Mouse (Mus musculus) forebrain, embryonic 10.5 days (tissue): ENCODE data around the gene Trp53bp2. TPM values are rescaled to one million over a fixed set of nuclear protein-coding genes. Genes with fewer than 3 reads are reported as not detected.

Source experiments
- DNase-seq: peaks from one replicate; pipeline ENCODE4 v3.0.0-alpha.2; 2017; ENCODE audit warnings: low spot score; ENCODE audit errors: extremely low spot score
- H3K27ac ChIP-seq: fragments of 300-500 bp; sonication (generic); 2 replicates; pipeline ENCODE4 v1.5.1; 2016; ENCODE audit warnings: mild to moderate bottlenecking
- H3K27me3 ChIP-seq: fragments of 300-500 bp; sonication (generic); 2 replicates; pipeline ENCODE4 v1.6.1; 2016; ENCODE audit warnings: mild to moderate bottlenecking; ENCODE audit not compliant: poor library complexity, severe bottlenecking
- H3K36me3 ChIP-seq: fragments of 300-500 bp; sonication (generic); replicated peaks from 2 replicates; pipeline ENCODE4 v1.6.1; 2016; ENCODE audit warnings: mild to moderate bottlenecking, moderate library complexity
- H3K4me1 ChIP-seq: fragments of 300-500 bp; sonication (generic); 2 replicates; pipeline ENCODE4 v1.6.1; 2016
- H3K4me3 ChIP-seq: fragments of 300-500 bp; sonication (generic); 2 replicates; pipeline ENCODE4 v1.5.1; 2016; ENCODE audit warnings: mild to moderate bottlenecking, moderate library complexity
- H3K9me3 ChIP-seq: fragments of 300-500 bp; sonication (generic); 2 replicates; pipeline ENCODE4 v1.6.1; 2016; ENCODE audit warnings: mild to moderate bottlenecking, moderate library complexity
- WGBS: fragments of 180-500 bp; shearing (Covaris S2); methylation state at CpG from one replicate; pipeline ENCODE4 v1.1.7; 2016; 5-methylcytosine and 5-hydroxymethylcytosine counted together
- polyA plus RNA-seq: library from polyadenylated mRNA; unstranded; fragments of >200 nt; fragmentation: Nextera tagmentation; extraction: Ambion mirVana; gene quantifications from 2 replicates; pipeline ENCODE4 v1.2.1, GENCODE M21; 2016

The Trp53bp2 gene
- polyA plus RNA-seq, 1 experiment from 2014 or later: 23.8 TPM

GRCm38 (mm10) chr1:182380683-182381082 is 28.3 kb upstream of the Trp53bp2 start:
- 93% methylated on average over 7 of the region's 7 CpGs for WGBS
- Histone ChIP-seq H3K36me3 (no peaks in the 10 kb centered on the region), H3K4me1 (peaks cover 13% of the 10 kb centered on the region), H3K4me3 (no peak overlapping the region), H3K9me3 (no peaks in the 10 kb centered on the region), H3K27ac (no peak overlapping the region), H3K27me3 (no peaks in the 10 kb centered on the region)
- no peak for DNase-seq

GRCm38 (mm10) chr1:182381327-182381726 is 27.6 kb upstream of the Trp53bp2 start:
- H3K36me3 ChIP-seq: no peaks in the 10 kb centered on the region
- DNase-seq: no peak
- peaks cover 13% of the 10 kb centered on the region for H3K4me1 ChIP-seq
- no peaks in the 10 kb centered on the region for H3K9me3 ChIP-seq
- WGBS: 77% methylated on average over 3 of the region's 3 CpGs
- no peak overlapping the region for H3K4me3 ChIP-seq
- H3K27me3 ChIP-seq: no peaks in the 10 kb centered on the region
- no peak overlapping the region for H3K27ac ChIP-seq

GRCm38 (mm10) chr1:182383096-182383495 is 25.9 kb upstream of the Trp53bp2 start:
- peaks cover 13% of the 10 kb centered on the region for H3K4me1 ChIP-seq
- no peak for DNase-seq
- 13% methylated on average over 9 of the region's 9 CpGs for WGBS

GRCm38 (mm10) chr1:182386449-182386848 is 22.5 kb upstream of the Trp53bp2 start:
- no peak for DNase-seq
- WGBS: 92% methylated on average over 8 of the region's 8 CpGs

More at GRCm38 (mm10) chr1:182383096-182383495, 25.9 kb upstream of the Trp53bp2 start:
- Histone ChIP-seq H3K4me3 (no peak overlapping the region), H3K36me3 (no peaks in the 10 kb centered on the region), H3K27ac (peak overlapping the region; percentile 35; the same call in 1 of the 2 replicates), H3K27me3 (no peaks in the 10 kb centered on the region), H3K9me3 (no peaks in the 10 kb centered on the region)

GRCm38 (mm10) chr1:182388729-182389128 is 20.2 kb upstream of the Trp53bp2 start:
- no peak for DNase-seq
- Histone ChIP-seq H3K4me3 (no peak overlapping the region), H3K36me3 (no peaks in the 10 kb centered on the region), H3K9me3 (no peaks in the 10 kb centered on the region), H3K4me1 (peaks cover under 1% of the 10 kb centered on the region; the same call in 1 of the 2 replicates), H3K27me3 (no peaks in the 10 kb centered on the region), H3K27ac (no peak overlapping the region)
- WGBS: 75% methylated on average over 4 of the region's 4 CpGs

More at GRCm38 (mm10) chr1:182386449-182386848, 22.5 kb upstream of the Trp53bp2 start:
- H3K4me3 ChIP-seq: no peak overlapping the region
- H3K4me1 ChIP-seq: peaks cover 13% of the 10 kb centered on the region
- H3K27me3 ChIP-seq: no peaks in the 10 kb centered on the region
- no peaks in the 10 kb centered on the region for H3K36me3 ChIP-seq
- no peaks in the 10 kb centered on the region for H3K9me3 ChIP-seq
- H3K27ac ChIP-seq: no peak overlapping the region

GRCm38 (mm10) chr1:182398171-182398570 is 10.8 kb upstream of the Trp53bp2 start:
- H3K36me3 ChIP-seq: no peaks in the 10 kb centered on the region
- no peak overlapping the region for H3K4me3 ChIP-seq
- H3K9me3 ChIP-seq: no peaks in the 10 kb centered on the region
- no peak overlapping the region for H3K27ac ChIP-seq
- DNase-seq: no peak
- 83% methylated on average over 8 of the region's 8 CpGs for WGBS
- H3K27me3 ChIP-seq: no peaks in the 10 kb centered on the region
- peaks cover 11% of the 10 kb centered on the region; the same call in 1 of the 2 replicates for H3K4me1 ChIP-seq

- peaks cover 12% of the 10 kb centered on the region; the same call in 1 of the 2 replicates for H3K4me1 ChIP-seq
- H3K27ac ChIP-seq: no peak overlapping the region
- H3K4me3 ChIP-seq: no peak overlapping the region
- no peaks in the 10 kb centered on the region for H3K36me3 ChIP-seq
- 81% methylated on average over 3 of the region's 3 CpGs for WGBS
- no peaks in the 10 kb centered on the region for H3K27me3 ChIP-seq
- no peaks in the 10 kb centered on the region for H3K9me3 ChIP-seq
- DNase-seq: no peak
These were observed 10.2 kb upstream of the Trp53bp2 start for GRCm38 (mm10) chr1:182398780-182399179.

- H3K4me1 ChIP-seq: peaks cover 12% of the 10 kb centered on the region; the same call in 1 of the 2 replicates
- DNase-seq: no peak
- WGBS: 94% methylated on average over 2 of the region's 2 CpGs
- H3K36me3 ChIP-seq: no peaks in the 10 kb centered on the region
- no peaks in the 10 kb centered on the region for H3K27me3 ChIP-seq
- H3K9me3 ChIP-seq: no peaks in the 10 kb centered on the region
- no peak overlapping the region for H3K4me3 ChIP-seq
- no peak overlapping the region for H3K27ac ChIP-seq
These were observed 9.8 kb upstream of the Trp53bp2 start for GRCm38 (mm10) chr1:182399205-182399604.

GRCm38 (mm10) chr1:182399908-182400307 is 9.1 kb upstream of the Trp53bp2 start:
- Histone ChIP-seq H3K27ac (no peak overlapping the region), H3K4me1 (peaks cover 12% of the 10 kb centered on the region; the same call in 1 of the 2 replicates), H3K36me3 (no peaks in the 10 kb centered on the region), H3K9me3 (no peaks in the 10 kb centered on the region), H3K4me3 (no peak overlapping the region), H3K27me3 (no peaks in the 10 kb centered on the region)
- 93% methylated on average over 3 of the region's 3 CpGs for WGBS
- no peak for DNase-seq

GRCm38 (mm10) chr1:182403076-182403475 is 5.9 kb upstream of the Trp53bp2 start:
- H3K27ac ChIP-seq: no peak overlapping the region
- no peaks in the 10 kb centered on the region for H3K36me3 ChIP-seq
- no peak for DNase-seq
- H3K4me1 ChIP-seq: peaks cover 14% of the 10 kb centered on the region
- no peaks in the 10 kb centered on the region for H3K27me3 ChIP-seq
- WGBS: 57% methylated on average over 13 of the region's 13 CpGs
- H3K4me3 ChIP-seq: no peak overlapping the region
- H3K9me3 ChIP-seq: no peaks in the 10 kb centered on the region

GRCm38 (mm10) chr1:182406621-182407020 is 2.4 kb upstream of the Trp53bp2 start:
- H3K4me3 ChIP-seq: no peak overlapping the region
- DNase-seq: no peak
- no peaks in the 10 kb centered on the region for H3K27me3 ChIP-seq
- H3K27ac ChIP-seq: no peak overlapping the region
- H3K4me1 ChIP-seq: peaks cover 40% of the 10 kb centered on the region
- no peaks in the 10 kb centered on the region for H3K9me3 ChIP-seq
- WGBS: 84% methylated on average over 4 of the region's 4 CpGs
- H3K36me3 ChIP-seq: no peaks in the 10 kb centered on the region

GRCm38 (mm10) chr1:182408243-182408642 is 729 bp upstream of the Trp53bp2 start:
- Histone ChIP-seq H3K4me1 (peaks cover 45% of the 10 kb centered on the region), H3K27me3 (no peaks in the 10 kb centered on the region), H3K9me3 (no peaks in the 10 kb centered on the region), H3K27ac (peak overlapping the region; percentile 99), H3K4me3 (peak overlapping the region; percentile 89), H3K36me3 (no peaks in the 10 kb centered on the region)
- 7% methylated on average over 13 of the region's 13 CpGs for WGBS
- no peak for DNase-seq

- peak; percentile 21 for DNase-seq
- no peaks in the 10 kb centered on the region for H3K9me3 ChIP-seq
- H3K4me1 ChIP-seq: peaks cover 52% of the 10 kb centered on the region
- WGBS: 2% methylated on average over 34 of the region's 34 CpGs
- H3K27ac ChIP-seq: peak overlapping the region; percentile 99
- H3K27me3 ChIP-seq: no peaks in the 10 kb centered on the region
- H3K4me3 ChIP-seq: peak overlapping the region; percentile 89
- H3K36me3 ChIP-seq: no peaks in the 10 kb centered on the region
These were observed 615 bp downstream of the Trp53bp2 start for GRCm38 (mm10) chr1:182409401-182410173.
